Mouse (Mus musculus) erythroid progenitor cell, adult 5-6 weeks (primary cell): ENCODE data around the gene Nppa. TPM values are rescaled to one million over a fixed set of nuclear protein-coding genes. Genes with fewer than 3 reads are reported as not detected.

Source experiments
- ATAC-seq: replicated peaks from 2 replicates; pipeline ENCODE4 v1.8.0; 2016; ENCODE audit warnings: moderate number of reproducible peaks, mild to moderate bottlenecking, moderate TSS enrichment, inconsistent platforms; ENCODE audit not compliant: poor library complexity, low FRiP score, severe bottlenecking
- total RNA-seq, 2 experiments: library from RNA; stranded (forward) in 1 of 2; stranded (reverse) in 1 of 2; fragments of 150-400 nt in 1 of 2; fragments of 186-747, 209-891 nt in 1 of 2; gene quantifications; 2 replicates each; pipeline versions ENCODE4 v1.2.3 to v1.2.4; 2015 to 2017; ENCODE audit warnings: low replicate concordance in 2 of 2

The Nppa gene
- not detected in 2 replicates for total RNA-seq (2015; ENCODE audit: low replicate concordance)
- total RNA-seq (2017; ENCODE audit: low replicate concordance): not detected in 2 replicates

GRCm38 (mm10) chr4:148000202-148000772 lies at the start of gene Nppa:
Nppa (plus strand) TSS chr4:148000722.
- no peak for ATAC-seq

- peak; percentile 71 for ATAC-seq
Measured at GRCm38 (mm10) chr4:147953590-147953989, 46.9 kb upstream of the Nppa start.

GRCm38 (mm10) chr4:147957141-147957540 lies 43.4 kb upstream of the Nppa start:
- no peak for ATAC-seq

GRCm38 (mm10) chr4:147959881-147960831 lies 40.4 kb upstream of the Nppa start:
- ATAC-seq: no peak

- ATAC-seq: no peak
Measured at GRCm38 (mm10) chr4:147962781-147963180, 37.7 kb upstream of the Nppa start.

- ATAC-seq: no peak
Measured at GRCm38 (mm10) chr4:147963623-147964022, 36.9 kb upstream of the Nppa start.

GRCm38 (mm10) chr4:147965712-147966111 lies 34.8 kb upstream of the Nppa start:
- ATAC-seq: no peak

- no peak for ATAC-seq
Measured at GRCm38 (mm10) chr4:147968816-147969215, 31.7 kb upstream of the Nppa start.

GRCm38 (mm10) chr4:147969337-147969736 lies 31.2 kb upstream of the Nppa start:
- ATAC-seq: no peak

- ATAC-seq: no peak
Measured at GRCm38 (mm10) chr4:147976237-147976636, 24.3 kb upstream of the Nppa start.

GRCm38 (mm10) chr4:147977726-147978125 lies 22.8 kb upstream of the Nppa start:
- ATAC-seq: no peak

GRCm38 (mm10) chr4:147978391-147978790 lies 22.1 kb upstream of the Nppa start:
- ATAC-seq: no peak

- no peak for ATAC-seq
Measured at GRCm38 (mm10) chr4:147979441-147979860, 21.1 kb upstream of the Nppa start.

GRCm38 (mm10) chr4:147985205-147986132 lies 15.1 kb upstream of the Nppa start, which contains the start of gene Nppb:
Nppb (plus strand) TSS chr4:147985788.
- no peak for ATAC-seq

GRCm38 (mm10) chr4:147993571-147994095 lies 6.9 kb upstream of the Nppa start:
- ATAC-seq: no peak

- ATAC-seq: no peak
Measured at GRCm38 (mm10) chr4:147995311-147995710, 5.2 kb upstream of the Nppa start.

- no peak for ATAC-seq
Measured at GRCm38 (mm10) chr4:148001013-148001789, 679 bp downstream of the Nppa start.

- ATAC-seq: no peak
Measured at GRCm38 (mm10) chr4:148001866-148002265, 1.3 kb downstream of the Nppa start.

- no peak for ATAC-seq
Measured at GRCm38 (mm10) chr4:148004361-148004760, 3.8 kb downstream of the Nppa start.
